Mouse (Mus musculus) lung, postnatal 0 days (tissue): ENCODE measurements around the gene Arnt2. TPM values are rescaled to one million over a fixed set of nuclear protein-coding genes. Genes with fewer than 3 reads are reported as not detected.

Experiments used
- ATAC-seq: fragments of 200-750 bp; cut with Nextera tagmentation; 2 replicates; pipeline ENCODE4 v1.8.0; 2017; ENCODE audit warnings: moderate library complexity
- DNase-seq: peaks from one replicate; pipeline ENCODE4 v3.0.0-alpha.2; 2016; ENCODE audit warnings: low spot score
- H3K27ac ChIP-seq: fragments of 300-500 bp; sonication (generic); 2 replicates; pipeline ENCODE4 v1.5.1; 2014; ENCODE audit warnings: antibody characterized with exemption, mild to moderate bottlenecking, low read length, mixed read lengths
- H3K27me3 ChIP-seq: fragments of 300-500 bp; sonication (generic); replicated peaks from 2 replicates; pipeline ENCODE4 v1.6.1; 2014; ENCODE audit warnings: low read length, mixed read lengths; ENCODE audit not compliant: insufficient read depth
- H3K36me3 ChIP-seq: fragments of 300-500 bp; sonication (generic); 2 replicates; pipeline ENCODE4 v1.6.1; 2014; ENCODE audit warnings: low read length, mixed read lengths; ENCODE audit not compliant: insufficient read depth
- H3K4me1 ChIP-seq: fragments of 300-500 bp; sonication (generic); 2 replicates; pipeline ENCODE4 v1.6.1; 2014; ENCODE audit warnings: antibody characterized with exemption, low read depth, low read length, mixed read lengths; ENCODE audit not compliant: insufficient read depth
- H3K4me2 ChIP-seq: fragments of 300-500 bp; sonication (generic); replicated peaks from 2 replicates; pipeline ENCODE4 v1.6.1; 2014; ENCODE audit warnings: low read depth, mild to moderate bottlenecking, low read length, moderate library complexity, mixed read lengths
- H3K4me3 ChIP-seq: fragments of 300-500 bp; sonication (generic); 2 replicates; pipeline ENCODE4 v1.5.1; 2014; ENCODE audit warnings: low read depth, low read length
- H3K9ac ChIP-seq: fragments of 300-500 bp; sonication (generic); replicated peaks from 2 replicates; pipeline ENCODE4 v1.6.1; 2014; ENCODE audit warnings: low read depth, mild to moderate bottlenecking
- H3K9me3 ChIP-seq: fragments of 300-500 bp; sonication (generic); 2 replicates; pipeline ENCODE4 v1.6.1; 2016; ENCODE audit warnings: low read length, mixed read lengths
- CTCF ChIP-seq: IDR thresholded peaks from 2 replicates; pipeline ENCODE4 v1.5.1; 2016; ENCODE audit warnings: antibody characterized with exemption, mild to moderate bottlenecking
- EP300 ChIP-seq: IDR thresholded peaks from 2 replicates; pipeline ENCODE4 v1.6.1; 2016; ENCODE audit warnings: antibody characterized with exemption, mild to moderate bottlenecking, control low read depth
- WGBS: fragments of 180-500 bp; shearing (Covaris S2); extraction: QIAGEN DNeasy Blood & Tissue Kit; methylation state at CpG from one replicate; pipeline ENCODE4 v1.1.7; 2014; 5-methylcytosine and 5-hydroxymethylcytosine counted together
- polyA plus RNA-seq: library from polyadenylated mRNA; unstranded; fragments of >200 nt; fragmentation: Nextera tagmentation; extraction: Ambion mirVana; gene quantifications from 2 replicates; pipeline ENCODE4 v1.2.1, GENCODE M21; 2015

Gene Arnt2
- polyA plus RNA-seq, 1 experiment from 2014 or later = 0.78 TPM

GRCm38 (mm10) chr7:84372871-84373270, 37.1 kb downstream of the Arnt2 start:
- TF ChIP-seq EP300 = no peak
- no peak for TF ChIP-seq CTCF
- no peaks in the 10 kb centered on the region for H3K27me3 ChIP-seq
- no peak for ATAC-seq
- no peak overlapping the region for H3K4me3 ChIP-seq
- H3K9me3 ChIP-seq = no peaks in the 10 kb centered on the region
- H3K9ac ChIP-seq = no peak overlapping the region
- no peak for DNase-seq
- H3K4me1 ChIP-seq = no peaks in the 10 kb centered on the region
- WGBS = 92% methylated on average over 1 of the region's 1 CpGs
- H3K36me3 ChIP-seq = no peaks in the 10 kb centered on the region
- H3K4me2 ChIP-seq = no peak overlapping the region
- no peak overlapping the region for H3K27ac ChIP-seq

GRCm38 (mm10) chr7:84372280-84372679, 37.7 kb downstream of the Arnt2 start:
- Histone ChIP-seq H3K4me1 (no peaks in the 10 kb centered on the region), H3K9ac (no peak overlapping the region), H3K27ac (no peak overlapping the region), H3K9me3 (no peaks in the 10 kb centered on the region), H3K27me3 (no peaks in the 10 kb centered on the region), H3K36me3 (no peaks in the 10 kb centered on the region), H3K4me3 (no peak overlapping the region), H3K4me2 (no peak overlapping the region)
- WGBS = 66% methylated on average over 7 of the region's 7 CpGs
- no peak for TF ChIP-seq EP300
- no peak for DNase-seq
- no peak for ATAC-seq

- no peak overlapping the region for H3K9ac ChIP-seq
- H3K9me3 ChIP-seq = no peaks in the 10 kb centered on the region
- no peaks in the 10 kb centered on the region for H3K36me3 ChIP-seq
- ATAC-seq (no peak), DNase-seq (no peak)
- H3K4me3 ChIP-seq = no peak overlapping the region
- H3K27me3 ChIP-seq = no peaks in the 10 kb centered on the region
- TF ChIP-seq EP300 = no peak
- TF ChIP-seq CTCF = no peak
- WGBS = 78% methylated on average over 6 of the region's 6 CpGs
- no peaks in the 10 kb centered on the region for H3K4me1 ChIP-seq
- H3K27ac ChIP-seq = no peak overlapping the region
- H3K4me2 ChIP-seq = no peak overlapping the region
Observed at GRCm38 (mm10) chr7:84370911-84371592, 38.9 kb downstream of the Arnt2 start.

DNA sequence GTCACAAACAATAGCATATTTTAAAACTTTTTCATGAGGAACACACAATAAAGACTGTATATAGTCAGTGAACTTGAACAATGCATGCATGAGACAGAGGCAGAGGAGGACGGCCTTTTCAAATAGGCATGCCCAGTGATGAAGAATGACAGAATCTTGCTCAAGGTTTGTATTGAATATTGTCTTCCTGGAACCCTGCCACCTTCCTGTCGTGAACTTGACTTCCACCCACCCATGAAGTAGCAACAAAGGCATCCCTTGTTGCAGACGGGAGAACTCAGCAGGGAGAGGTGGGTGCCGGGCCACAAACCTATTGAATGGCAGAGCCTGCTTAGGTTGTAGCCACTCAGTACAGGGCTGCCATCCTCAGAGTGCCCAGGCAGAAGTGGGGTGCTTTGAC, 43.7 kb downstream of the Arnt2 start:
- Histone ChIP-seq H3K4me1 (no peaks in the 10 kb centered on the region), H3K4me3 (no peak overlapping the region), H3K9me3 (no peaks in the 10 kb centered on the region), H3K4me2 (no peak overlapping the region), H3K27me3 (no peaks in the 10 kb centered on the region), H3K27ac (no peak overlapping the region), H3K36me3 (no peaks in the 10 kb centered on the region), H3K9ac (no peak overlapping the region)
- ATAC-seq (no peak), DNase-seq (no peak)
- WGBS = 44% methylated on average over 4 of the region's 4 CpGs
- no peak for TF ChIP-seq CTCF
- TF ChIP-seq EP300 = no peak

GRCm38 (mm10) chr7:84362711-84363110, 47.3 kb downstream of the Arnt2 start:
- Histone ChIP-seq H3K27me3 (no peaks in the 10 kb centered on the region), H3K4me3 (no peak overlapping the region), H3K4me2 (no peak overlapping the region), H3K36me3 (no peaks in the 10 kb centered on the region), H3K4me1 (no peaks in the 10 kb centered on the region), H3K27ac (no peak overlapping the region), H3K9me3 (no peaks in the 10 kb centered on the region), H3K9ac (no peak overlapping the region)
- no peak for DNase-seq
- ATAC-seq = no peak
- TF ChIP-seq CTCF (no peak), EP300 (no peak)
- 25% methylated on average over 2 of the region's 2 CpGs for WGBS

DNA sequence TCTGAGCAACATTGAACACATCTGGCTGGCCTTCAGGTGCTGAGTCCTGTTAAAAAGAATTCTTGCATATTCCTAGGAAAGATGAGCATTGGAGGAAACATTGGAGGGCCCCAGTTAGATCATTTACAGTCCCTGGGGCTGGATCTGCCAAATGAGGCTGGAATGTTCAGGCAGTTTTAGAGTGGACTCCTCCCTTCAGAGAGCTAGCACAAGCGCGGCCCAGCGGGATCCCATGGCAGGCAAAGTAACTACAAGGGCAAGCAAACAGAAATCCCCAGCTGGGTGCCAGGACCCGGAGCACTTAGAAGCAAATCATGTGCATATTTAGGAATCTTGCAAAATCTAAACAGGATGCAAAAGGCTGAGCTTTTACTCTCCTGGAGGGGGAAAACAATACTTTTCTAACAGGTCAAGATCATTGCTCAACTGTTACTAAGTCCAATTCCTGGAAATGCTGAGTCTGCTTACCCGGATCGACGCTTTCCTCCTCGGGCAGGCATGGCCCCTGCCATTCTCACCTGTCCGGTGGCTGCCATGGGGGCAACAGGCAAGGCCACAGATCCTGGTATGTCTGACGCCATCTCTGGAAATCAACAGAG, 48.8 kb downstream of the Arnt2 start:
- Histone ChIP-seq H3K36me3 (no peaks in the 10 kb centered on the region), H3K4me2 (no peak overlapping the region), H3K4me1 (no peaks in the 10 kb centered on the region), H3K4me3 (no peak overlapping the region), H3K27me3 (no peaks in the 10 kb centered on the region), H3K9me3 (no peaks in the 10 kb centered on the region), H3K9ac (no peak overlapping the region), H3K27ac (no peak overlapping the region)
- WGBS = 60% methylated on average over 10 of the region's 10 CpGs
- ATAC-seq (peak; percentile 41), DNase-seq (peak; percentile 35)
- TF ChIP-seq EP300 = no peak
- no peak for TF ChIP-seq CTCF
